Mouse (Mus musculus) brown adipose tissue, adult 24 weeks (tissue): ENCODE results near the gene Taf1c. TPM values are rescaled to one million over a fixed set of nuclear protein-coding genes. Genes with fewer than 3 reads are reported as not detected.

Experiments used
- H3K27ac ChIP-seq: fragments of 200-500 bp; replicated peaks from 2 replicates; pipeline ENCODE4 v1.5.1; 2012; ENCODE audit warnings: low read depth, mild to moderate bottlenecking, low read length
- H3K4me1 ChIP-seq: fragments of 200-500 bp; 2 replicates; pipeline ENCODE4 v1.6.1; 2012; ENCODE audit warnings: low read length, mixed read lengths; ENCODE audit not compliant: control insufficient read depth, insufficient read depth, insufficient read length
- H3K4me3 ChIP-seq: fragments of 200-500 bp; 2 replicates; pipeline ENCODE4 v1.5.1; 2012; ENCODE audit warnings: low read depth, mild to moderate bottlenecking, low read length, moderate library complexity; ENCODE audit not compliant: insufficient read depth
- polyA plus RNA-seq: library from polyadenylated mRNA; stranded (reverse); fragments of >200 nt; gene quantifications from 2 replicates; pipeline ENCODE4 v1.2.4, GENCODE M21; 2012; ENCODE audit not compliant: missing spikeins, insufficient read depth, insufficient read length

Taf1c gene
- polyA plus RNA-seq, 1 experiment = 1.8 TPM

- Histone ChIP-seq H3K27ac (no peak within 1 kb of the TSS), H3K4me1 (peaks cover 9% of the 10 kb centered on the region), H3K4me3 (no peak within 1 kb of the TSS)
Measured at GRCm38 (mm10) chr8:119612471-119612870, 7.4 kb upstream of the Taf1c start, which contains the start of gene Adad2. Adad2 (plus strand) TSS chr8:119612747.

GRCm38 (mm10) chr8:119606224-119606623 lies 1.2 kb upstream of the Taf1c start:
- no peak overlapping the region for H3K27ac ChIP-seq
- no peaks in the 10 kb centered on the region for H3K4me1 ChIP-seq
- no peak overlapping the region for H3K4me3 ChIP-seq

GRCm38 (mm10) chr8:119604398-119604803 lies 621 bp downstream of the Taf1c start:
- no peak overlapping the region for H3K27ac ChIP-seq
- peak overlapping the region; percentile 74 for H3K4me3 ChIP-seq
- H3K4me1 ChIP-seq = no peaks in the 10 kb centered on the region

- Histone ChIP-seq H3K4me3 (no peak overlapping the region; the same call in 1 of the 2 replicates), H3K27ac (no peak overlapping the region), H3K4me1 (no peaks in the 10 kb centered on the region)
Measured at GRCm38 (mm10) chr8:119603771-119604170, 1.3 kb downstream of the Taf1c start.

- Histone ChIP-seq H3K27ac (no peak overlapping the region), H3K4me3 (no peak overlapping the region), H3K4me1 (no peaks in the 10 kb centered on the region)
Measured at GRCm38 (mm10) chr8:119591456-119591855, 13.6 kb downstream of the Taf1c start.

DNA sequence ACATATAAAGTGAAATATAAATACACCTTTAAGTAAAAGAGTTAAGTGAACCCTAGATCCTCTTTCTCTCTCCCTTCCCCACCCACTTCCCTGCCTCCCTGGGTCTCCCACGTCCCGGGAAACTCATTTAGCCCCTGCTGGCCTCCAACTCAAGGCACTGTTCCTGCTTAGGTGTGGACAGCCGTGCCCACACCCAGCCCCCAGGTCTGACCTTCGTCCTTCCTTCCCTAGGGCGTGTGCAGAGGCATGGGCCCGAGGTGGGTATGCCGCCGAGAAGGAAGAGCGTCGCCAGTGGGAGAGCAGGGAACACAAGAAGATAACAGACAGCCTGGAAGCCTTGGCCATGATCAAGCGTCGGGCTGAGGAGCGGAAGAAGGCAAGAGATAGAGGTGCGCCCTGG lies 14.7 kb downstream of the Taf1c start:
- Histone ChIP-seq H3K4me3 (no peak overlapping the region), H3K27ac (no peak overlapping the region), H3K4me1 (no peaks in the 10 kb centered on the region)

DNA sequence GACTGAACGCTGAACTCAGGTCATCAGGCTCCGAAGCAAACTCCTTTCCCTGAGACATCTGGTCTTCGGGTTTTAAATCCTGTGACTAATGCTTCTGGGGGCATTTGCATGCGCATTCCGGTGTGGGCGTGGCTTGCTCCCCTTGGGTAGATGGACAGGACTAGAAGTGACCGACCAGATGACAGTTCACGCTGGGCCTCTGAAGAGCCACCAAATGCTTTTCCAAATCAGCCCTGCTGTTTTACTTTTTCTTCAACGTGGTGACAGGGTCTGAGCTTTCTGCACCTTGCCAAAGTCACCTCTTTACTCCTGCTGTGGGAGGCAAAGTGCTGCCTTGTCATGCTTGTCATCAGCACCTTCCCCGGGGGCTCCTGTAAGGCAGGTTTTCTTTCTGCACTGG lies 16.2 kb downstream of the Taf1c start:
- Histone ChIP-seq H3K4me3 (no peak overlapping the region), H3K4me1 (no peaks in the 10 kb centered on the region), H3K27ac (no peak overlapping the region)

- Histone ChIP-seq H3K4me1 (no peaks in the 10 kb centered on the region), H3K4me3 (no peak overlapping the region), H3K27ac (no peak overlapping the region)
Measured at GRCm38 (mm10) chr8:119588321-119588720, 16.7 kb downstream of the Taf1c start.

DNA sequence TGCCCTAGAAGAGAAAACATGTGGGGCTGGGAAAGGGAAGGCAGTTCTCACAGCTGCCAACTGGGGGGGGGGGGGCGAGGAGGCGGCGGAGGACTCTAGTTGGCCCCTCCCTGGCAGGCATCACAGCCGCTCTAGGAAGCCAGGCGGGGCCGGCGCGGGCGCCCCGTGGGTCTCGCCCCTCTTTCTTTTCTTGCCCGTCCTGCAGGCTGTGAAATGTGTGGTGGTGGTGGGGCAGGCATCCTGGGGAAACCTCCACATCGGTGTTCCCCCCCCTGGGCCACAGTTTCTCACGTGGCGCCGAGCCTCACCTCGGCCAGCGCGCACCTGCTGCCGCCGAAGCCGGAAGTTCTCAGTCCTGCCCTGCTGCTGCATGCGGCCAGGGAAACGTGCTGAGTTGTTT lies 19.1 kb downstream of the Taf1c start:
- H3K27ac ChIP-seq = no peak overlapping the region
- peak overlapping the region; percentile 50 for H3K4me3 ChIP-seq

DNA sequence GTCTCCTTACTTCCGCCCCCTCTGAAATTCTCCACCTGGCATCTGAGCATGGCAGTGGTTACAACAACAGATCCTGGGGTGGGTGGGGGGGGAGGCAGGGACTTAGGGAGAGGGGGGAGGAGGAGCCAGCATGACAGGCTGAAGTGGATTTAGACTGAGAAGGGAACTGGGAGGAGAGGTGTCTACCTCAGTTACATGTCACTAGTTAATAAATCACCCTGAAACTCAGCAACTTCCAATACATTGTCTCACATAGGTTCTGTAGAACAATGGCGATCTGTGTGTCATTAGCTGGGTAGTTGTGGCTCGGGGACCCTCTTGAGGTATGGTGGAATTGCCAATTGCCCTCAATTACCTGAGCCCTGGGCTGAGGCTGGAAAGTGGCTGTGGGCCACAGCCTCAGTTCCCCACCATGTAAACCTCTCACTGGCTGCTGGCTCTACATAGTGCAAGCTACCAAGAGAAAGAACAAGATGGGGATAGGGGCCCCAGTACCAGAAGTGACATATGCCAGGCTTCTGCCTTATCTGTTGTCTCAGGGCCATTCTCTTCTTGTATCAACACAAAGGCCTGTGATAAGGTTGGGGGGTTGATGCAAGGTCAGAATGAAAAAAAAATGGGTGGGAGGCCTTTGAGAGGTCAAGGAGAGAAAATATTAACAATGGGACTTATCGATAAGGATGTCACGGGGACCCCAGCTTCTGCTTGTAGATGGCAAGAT lies 24.4 kb downstream of the Taf1c start:
- H3K27ac ChIP-seq = no peak overlapping the region
- H3K4me1 ChIP-seq = no peaks in the 10 kb centered on the region
- H3K4me3 ChIP-seq = no peak overlapping the region

More for the DNA sequence above, 19.1 kb downstream of the Taf1c start:
- no peaks in the 10 kb centered on the region for H3K4me1 ChIP-seq

- Histone ChIP-seq H3K4me1 (no peaks in the 10 kb centered on the region), H3K4me3 (no peak overlapping the region), H3K27ac (no peak overlapping the region)
Measured at GRCm38 (mm10) chr8:119579096-119579495, 25.9 kb downstream of the Taf1c start.

GRCm38 (mm10) chr8:119575366-119575726 lies 29.7 kb downstream of the Taf1c start:
- no peak overlapping the region for H3K27ac ChIP-seq
- H3K4me3 ChIP-seq = peak overlapping the region; percentile 78
- H3K4me1 ChIP-seq = no peaks in the 10 kb centered on the region

DNA sequence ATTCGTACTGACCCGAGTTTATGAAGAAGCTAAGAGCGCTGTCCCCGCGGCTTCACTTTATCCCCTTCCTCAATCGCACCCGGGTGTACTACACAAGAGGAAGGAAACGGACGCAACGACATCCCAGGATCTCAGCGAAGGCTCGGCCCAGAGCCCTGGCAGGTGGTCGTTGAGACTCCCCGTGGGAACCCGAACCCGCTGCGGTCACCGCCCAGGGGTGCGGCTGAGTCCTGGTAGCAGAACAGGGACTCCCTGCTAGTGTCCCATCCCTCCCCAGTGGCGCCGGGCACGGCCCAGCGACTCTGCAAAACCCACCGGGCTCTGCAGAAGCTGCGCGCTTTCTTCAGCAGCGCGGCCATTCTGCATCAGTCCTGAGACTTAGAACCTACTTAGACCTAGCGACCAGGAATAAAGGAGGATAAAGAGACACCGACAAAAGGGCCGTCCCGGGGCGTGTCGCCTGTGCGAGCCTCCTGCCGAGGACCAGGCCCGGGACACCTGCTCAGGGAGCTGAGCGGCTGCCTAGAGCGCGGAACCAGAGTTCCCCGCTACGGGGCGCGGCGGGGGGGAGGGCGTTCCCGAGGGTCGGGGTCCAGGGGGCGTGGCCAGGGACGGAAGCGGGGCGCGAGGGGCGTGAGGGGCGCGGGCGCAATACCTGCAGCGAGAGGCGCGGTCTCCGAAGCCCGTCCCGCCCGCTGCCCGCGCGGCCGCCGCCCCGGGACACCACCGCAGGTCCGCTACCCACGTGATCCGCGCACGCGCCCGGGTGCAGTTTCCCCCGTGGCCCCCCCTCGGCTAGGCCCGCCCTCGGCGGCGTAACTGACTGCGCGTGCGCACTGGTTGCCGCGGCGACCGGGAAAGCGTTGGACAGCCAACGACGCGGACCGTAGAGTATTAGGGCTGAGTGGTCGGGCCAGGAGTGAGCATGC lies 30.3 kb downstream of the Taf1c start, which contains the start of the genes Hsdl1 and Dnaaf1:
TSS of gene Hsdl1 (minus strand) at position 747 of the 929 bp plus-strand sequence.
TSS of gene Dnaaf1 (plus strand) at position 799 of the 929 bp plus-strand sequence.
- Histone ChIP-seq H3K4me3 (peak within 1 kb of the TSS; percentile 96), H3K27ac (no peak within 1 kb of the TSS), H3K4me1 (no peaks in the 10 kb centered on the region)

GRCm38 (mm10) chr8:119572411-119572810 lies 32.6 kb downstream of the Taf1c start:
- no peak overlapping the region for H3K27ac ChIP-seq
- no peak overlapping the region for H3K4me3 ChIP-seq
- H3K4me1 ChIP-seq = no peaks in the 10 kb centered on the region

GRCm38 (mm10) chr8:119571135-119571534 lies 33.9 kb downstream of the Taf1c start:
- no peak overlapping the region for H3K27ac ChIP-seq
- H3K4me3 ChIP-seq = no peak overlapping the region
- H3K4me1 ChIP-seq = no peaks in the 10 kb centered on the region
